Mouse (Mus musculus) spleen, adult 2 months (tissue): ENCODE data around the gene Gm20503.

ENCODE experiments used
- CTCF ChIP-seq: fragments of 200-500 bp; IDR thresholded peaks from 2 replicates; pipeline ENCODE4 v1.5.1; 2011; ENCODE audit warnings: mild to moderate bottlenecking, inconsistent platforms; ENCODE audit not compliant: insufficient read depth, insufficient read length, insufficient replicate concordance; ENCODE audit errors: extremely low read depth
- POLR2A ChIP-seq: fragments of 200-500 bp; IDR thresholded peaks from 2 replicates; pipeline ENCODE4 v1.6.1; 2011; ENCODE audit warnings: low read depth, low read length, inconsistent platforms

GRCm38 (mm10) chr4:58963271-58963670 is 39.7 kb upstream of the Gm20503 start:
- TF ChIP-seq POLR2A, result no peak
- TF ChIP-seq CTCF, result no peak
